Mouse (Mus musculus): ENCODE results near the gene Fus.

DNA sequence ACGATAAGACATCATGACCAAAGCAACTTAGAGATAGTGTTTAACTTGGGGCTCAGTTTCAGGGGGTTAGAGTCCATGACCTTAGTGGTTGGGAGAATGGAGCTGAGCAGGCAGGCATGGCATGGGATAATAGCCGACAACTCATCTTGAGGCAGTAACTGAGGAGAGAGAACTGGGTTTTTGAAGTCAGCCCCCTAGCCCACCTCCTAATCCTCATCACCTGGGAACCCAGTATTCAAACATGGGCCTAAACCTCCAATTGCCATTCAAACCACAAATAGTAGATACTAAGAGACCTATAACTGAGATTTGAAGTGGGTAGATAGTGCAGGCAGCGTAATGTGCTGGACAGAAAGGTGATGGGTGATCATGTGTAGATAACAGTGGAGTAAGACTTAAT is 13.3 kb downstream of the Fus start:
- TF ChIP-seq CTCF (IDR thresholded peaks at IDR 0.05; ENCODE audit: extremely low read depth, insufficient read length, insufficient replicate concordance, low read depth, low read length) (no peak), POLR2A (IDR thresholded peaks at IDR 0.05; ENCODE audit: low read depth, low read length) (no peak)
